Mouse (Mus musculus): Measurements from ENCODE around the gene Hist1h2be.
A peak's percentile ranks its signal among the peaks of the same experiment; 100 is the strongest.
"Not testable (repeated sequence)": the region's sequence is repeated elsewhere in the genome, so short reads cannot be mapped to it uniquely, and the experiment has no call there.

Gene Hist1h2be

DNA sequence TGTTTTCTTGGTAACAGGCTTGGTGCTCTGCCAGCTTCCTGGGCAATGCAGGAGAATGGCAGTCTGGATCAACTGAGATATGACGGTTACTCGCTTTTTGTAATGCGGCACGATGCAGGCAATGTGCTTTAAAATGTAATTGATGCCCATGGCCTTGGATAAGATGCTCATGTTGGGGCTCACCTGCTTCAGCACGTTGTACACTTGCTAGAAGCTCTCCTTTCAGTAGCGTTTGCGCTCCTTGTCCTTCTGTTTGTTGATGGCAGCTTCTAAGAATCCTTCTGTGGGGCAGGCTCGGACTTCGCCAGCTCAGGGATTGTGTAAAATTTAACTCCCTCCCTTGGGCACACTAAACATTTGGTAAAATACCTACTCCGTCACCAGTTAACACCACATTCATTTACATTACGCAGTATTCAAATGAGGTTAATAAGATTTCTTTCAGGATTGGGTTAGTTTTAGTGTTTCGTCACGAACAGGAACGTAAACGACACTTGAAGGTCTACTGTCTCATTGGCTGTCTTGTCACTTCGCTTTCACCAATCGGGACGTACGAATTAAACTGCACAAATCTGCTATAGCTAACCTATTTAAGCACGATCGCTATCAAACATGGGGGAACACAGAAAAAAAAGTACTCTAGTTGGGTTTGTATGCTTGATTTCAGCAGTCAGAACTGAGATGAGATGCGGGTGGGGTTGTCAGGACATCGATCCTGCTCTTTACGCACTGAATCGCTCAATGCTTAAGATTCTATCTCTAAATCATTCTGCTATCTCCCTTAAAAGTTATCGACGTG lies at the start of gene Hist1h2be:
Gene Hist1h2be, minus strand, starts transcription at position 392 of the 799 bp plus-strand sequence.
- peak; percentile 90 for DNase-seq

DNA sequence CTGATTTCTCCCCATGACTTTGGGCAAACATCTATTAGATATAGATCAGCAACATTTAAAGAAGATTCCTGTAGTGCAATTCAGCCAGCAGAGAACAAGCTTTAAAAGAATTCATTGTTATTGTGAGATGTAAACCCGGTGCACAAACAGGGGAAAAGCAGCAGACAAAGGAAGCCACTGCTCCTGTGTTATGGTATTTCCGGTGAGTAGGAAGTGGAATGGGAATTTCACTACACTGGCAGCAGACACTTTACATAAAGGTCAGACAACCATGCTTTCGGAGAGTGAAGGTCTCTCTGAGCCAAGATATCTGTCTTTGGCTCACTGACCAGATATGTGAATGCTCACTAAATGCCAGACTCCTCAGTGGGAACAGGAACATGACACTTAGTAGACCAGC lies 41.6 kb upstream of the Hist1h2be start:
- DNase-seq: no peak

DNA sequence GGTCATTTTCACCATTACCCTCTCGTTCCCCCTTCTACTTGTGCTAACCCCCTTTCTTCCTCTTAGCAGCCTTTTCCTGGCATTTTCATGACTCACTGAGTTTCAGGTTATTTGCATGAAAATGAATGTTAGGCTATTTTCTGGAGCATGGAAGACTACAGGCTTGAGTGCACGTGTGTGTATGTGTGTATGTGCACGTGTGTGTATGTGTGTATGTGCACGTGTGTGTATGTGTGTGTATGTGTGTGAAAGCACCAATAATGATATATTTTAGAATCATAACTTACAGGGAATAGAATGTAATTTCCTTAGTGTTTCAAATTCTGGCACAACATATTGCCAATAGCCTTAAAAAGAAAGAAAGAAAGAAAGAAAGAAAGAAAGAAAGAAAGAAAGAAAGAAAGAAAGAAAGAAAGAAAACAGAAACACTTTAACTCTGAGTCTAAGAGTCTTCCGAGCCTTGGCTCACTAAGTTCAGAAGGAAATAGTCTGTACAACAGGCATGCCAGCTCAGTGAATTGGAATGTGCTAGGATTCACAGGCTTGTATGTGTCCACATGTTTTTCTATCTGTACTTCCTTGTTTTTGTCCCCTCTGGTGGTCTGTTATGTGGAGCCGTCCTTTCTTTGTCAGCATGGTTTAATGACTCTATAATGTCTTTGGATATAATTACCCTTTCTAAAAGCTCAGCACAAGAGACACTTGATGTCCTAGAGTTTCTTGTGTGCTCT lies 38.9 kb upstream of the Hist1h2be start:
- no peak for DNase-seq

DNA sequence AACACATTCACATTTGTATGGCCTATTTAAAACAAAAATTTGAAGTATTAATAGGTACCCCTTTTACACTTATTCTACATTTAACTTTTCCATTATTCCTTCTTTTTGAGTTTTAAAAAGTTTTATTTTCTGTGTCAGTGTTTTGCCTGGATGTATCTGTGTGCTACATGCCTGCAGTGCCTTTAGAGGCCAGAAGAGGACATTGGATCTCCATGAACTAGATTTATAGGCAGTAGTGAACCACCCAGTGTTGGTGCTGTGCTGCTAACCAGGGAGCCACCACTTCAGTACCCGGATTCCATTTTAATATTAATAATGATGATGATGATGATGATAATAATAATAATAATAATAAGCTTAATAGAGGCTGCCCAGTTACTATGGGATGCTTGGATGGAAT lies 9.7 kb upstream of the Hist1h2be start:
- no peak for DNase-seq

DNA sequence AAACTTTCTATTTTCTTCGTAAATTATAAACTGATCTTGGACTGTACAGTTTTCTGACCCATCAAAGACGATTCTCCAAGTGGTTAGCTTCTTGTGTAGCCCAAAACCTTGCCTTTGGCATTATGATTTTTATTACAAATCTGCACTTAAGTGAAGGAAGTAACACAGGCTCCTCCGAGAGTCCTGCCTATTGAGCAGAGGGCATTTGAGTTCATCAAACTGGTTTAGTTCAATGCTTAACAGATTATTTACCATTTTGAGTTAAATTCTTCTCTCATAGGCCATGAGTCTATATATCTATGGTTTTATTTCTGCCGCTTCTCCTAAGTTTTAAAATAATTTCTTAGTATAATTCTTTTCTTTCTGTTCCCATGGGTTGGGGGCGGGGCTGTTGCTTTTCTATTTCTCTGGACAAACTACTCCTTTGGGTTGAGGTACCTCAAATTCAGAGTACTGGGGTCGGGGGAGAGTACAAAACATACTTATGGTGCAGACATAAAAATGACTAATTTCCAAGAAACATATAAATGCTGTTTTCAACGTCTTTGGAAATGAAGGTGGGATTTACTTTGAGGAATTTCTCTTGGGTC lies 2.0 kb upstream of the Hist1h2be start:
- no peak for DNase-seq

DNA sequence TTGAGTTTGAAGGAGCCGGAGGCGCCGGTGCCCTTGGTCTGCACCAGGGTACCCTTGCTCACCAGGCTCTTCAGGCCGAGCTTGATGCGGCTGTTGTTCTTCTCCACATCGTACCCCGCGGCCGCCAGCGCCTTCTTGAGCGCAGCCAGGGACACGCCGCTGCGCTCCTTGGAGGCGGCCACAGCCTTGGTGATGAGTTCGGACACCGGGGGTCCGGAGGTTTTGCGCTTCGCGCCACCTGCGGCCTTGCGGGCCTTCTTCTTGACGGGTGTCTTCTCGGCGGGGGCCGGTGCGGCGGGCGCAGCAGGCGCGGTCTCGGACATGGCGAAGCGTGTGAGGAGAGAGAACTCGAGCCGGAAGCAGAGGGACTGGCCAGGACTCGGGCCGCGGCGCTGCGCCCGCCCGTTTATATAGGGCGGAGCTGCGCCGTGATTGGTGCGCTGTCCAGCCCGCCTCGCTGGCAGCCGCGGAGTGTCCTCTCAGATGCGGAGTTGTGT lies 1.3 kb upstream of the Hist1h2be start, which contains the start of gene Hist1h1e:
Gene Hist1h1e, minus strand, starts transcription at position 384 of the 497 bp plus-strand sequence.
- peak; percentile 89 for DNase-seq

DNA sequence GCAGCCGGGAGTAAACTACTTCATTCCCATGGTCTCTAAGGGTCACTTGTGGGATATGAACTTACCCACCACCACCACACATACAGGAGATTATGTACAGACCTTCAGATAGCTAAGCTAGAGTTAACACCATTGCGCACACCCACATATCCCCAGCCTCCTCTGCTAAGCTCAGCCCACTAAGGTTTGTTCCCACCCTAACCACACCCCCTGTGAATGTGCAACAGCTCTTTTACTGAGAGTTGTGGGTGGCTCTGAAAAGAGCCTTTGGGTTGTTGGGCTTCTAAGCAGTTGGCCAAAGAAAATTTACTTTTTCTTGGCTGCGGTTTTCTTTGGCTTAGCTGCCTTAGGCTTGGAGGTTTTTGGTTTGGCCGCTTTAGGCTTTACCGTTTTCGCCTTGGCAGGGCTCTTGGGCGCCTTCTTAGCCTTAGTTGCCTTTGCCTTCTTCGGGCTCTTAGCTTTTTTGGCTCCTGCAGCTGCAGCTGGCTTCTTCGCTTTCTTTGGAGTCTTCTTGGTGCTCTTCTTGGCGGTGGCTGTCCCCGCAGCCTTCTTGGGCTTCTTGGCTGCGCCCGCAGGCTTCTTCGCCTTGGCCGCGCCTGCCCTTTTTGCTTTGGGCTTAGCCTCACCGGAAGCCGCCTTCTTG lies 729 bp upstream of the Hist1h2be start:
- DNase-seq: peak; percentile 88

DNA sequence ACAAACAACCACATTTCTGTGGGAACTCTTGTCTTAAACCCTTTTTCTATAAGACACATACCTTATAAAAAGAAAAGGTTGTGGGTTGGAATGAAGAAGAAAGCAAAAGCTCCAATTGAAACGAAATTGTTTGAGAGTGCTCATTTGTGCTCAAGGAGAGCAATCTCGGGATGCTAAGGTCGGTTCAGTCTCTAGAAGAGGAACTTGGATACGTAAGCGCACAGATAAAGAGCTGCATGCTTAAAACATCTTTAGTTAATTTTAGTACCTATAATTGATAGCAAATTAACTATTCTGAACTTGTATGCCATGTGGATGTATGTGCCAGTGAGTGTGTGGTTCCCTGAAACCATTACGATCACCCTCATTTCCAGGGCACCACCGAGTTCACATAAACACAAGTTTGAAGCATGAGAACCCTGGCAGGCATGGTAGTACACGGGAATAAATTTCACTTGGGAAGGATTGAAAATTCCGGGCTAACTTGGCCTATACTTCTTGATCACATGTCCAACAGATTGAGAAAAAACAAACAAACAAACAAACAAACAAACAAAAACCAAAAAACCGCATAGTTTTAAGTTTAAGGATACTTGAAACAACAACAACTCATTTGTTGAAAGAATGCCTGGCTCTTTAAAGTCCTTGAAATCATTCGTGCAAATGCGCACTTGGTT lies 730 bp downstream of the Hist1h2be start:
- peak; percentile 10 for DNase-seq

DNA sequence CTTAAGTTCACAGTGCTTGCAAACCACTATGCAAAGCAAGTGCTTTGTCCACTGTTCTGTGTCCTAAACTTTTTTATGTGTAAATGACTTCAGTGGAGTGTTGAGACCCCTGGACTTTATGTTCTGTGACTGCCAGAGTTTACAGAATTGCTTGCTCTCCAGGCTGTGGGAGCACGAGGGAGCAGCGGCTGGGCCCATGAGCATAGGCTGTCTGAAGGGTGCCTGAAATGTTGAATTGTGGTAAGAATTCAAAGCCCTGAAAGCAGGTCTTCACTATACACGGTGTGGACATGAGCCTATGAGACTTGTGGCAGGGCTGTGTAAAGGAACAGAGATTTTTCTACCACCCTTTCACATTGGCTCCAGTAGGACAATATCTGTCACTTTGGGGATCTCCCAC lies 9.3 kb downstream of the Hist1h2be start:
- DNase-seq: no peak

DNA sequence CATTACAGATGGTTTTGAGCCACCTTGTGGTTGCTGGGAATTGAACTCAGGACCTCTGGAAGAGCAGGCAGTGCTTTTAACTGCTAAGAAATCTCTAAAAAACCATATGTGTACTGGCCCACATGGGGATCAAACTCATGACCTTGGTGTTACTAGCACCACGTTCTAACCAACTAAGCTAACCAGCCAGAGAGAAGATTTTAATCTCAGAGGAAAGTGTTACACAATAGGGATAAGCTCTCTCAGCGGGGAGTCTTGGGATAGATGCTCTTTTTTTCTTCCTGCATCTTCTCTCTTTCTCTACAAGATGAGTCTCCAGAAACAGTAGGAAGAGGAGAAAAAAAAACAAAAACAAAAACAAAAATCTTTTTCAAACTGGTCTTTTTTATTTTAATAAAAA lies 10.5 kb downstream of the Hist1h2be start:
- no peak for DNase-seq

DNA sequence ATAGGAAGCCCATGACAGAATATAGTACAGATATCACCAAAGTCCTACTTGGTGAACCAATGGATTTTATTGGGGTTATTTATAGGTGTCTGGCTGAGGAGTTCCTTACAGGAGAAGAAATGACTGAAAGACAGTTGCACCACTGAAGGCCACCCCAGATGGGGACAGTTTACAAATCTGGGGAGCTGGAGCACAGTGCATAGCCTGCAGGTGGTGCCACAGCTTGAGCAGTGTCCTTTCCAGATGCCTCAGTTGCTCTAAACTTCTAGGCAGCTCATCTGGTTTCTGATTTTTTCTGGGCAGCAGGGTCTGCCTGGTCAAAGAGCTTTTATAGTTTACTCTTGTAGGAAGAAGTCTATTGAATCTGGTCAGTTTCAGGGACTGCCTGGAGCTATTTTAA lies 11.1 kb downstream of the Hist1h2be start:
- DNase-seq: no peak

DNA sequence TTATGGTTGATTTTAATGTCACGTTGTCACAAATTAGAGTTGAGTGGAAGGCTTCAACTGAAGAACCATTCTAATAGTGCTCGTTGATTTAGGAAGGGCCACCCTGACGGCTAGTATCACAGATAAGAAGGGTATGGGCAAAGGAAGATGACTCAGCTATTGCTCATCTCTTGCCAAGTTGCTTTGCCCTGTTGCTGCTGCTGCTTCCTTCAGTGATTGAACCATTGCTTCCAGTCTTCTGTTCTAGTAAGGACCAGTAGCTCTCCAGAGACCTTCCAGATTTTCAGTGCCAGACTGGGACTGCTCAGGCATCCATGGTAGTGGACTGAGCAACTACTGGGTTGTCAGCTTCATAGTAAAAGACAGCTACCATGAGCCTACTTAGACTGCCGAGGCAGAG lies 11.7 kb downstream of the Hist1h2be start:
- no peak for DNase-seq

DNA sequence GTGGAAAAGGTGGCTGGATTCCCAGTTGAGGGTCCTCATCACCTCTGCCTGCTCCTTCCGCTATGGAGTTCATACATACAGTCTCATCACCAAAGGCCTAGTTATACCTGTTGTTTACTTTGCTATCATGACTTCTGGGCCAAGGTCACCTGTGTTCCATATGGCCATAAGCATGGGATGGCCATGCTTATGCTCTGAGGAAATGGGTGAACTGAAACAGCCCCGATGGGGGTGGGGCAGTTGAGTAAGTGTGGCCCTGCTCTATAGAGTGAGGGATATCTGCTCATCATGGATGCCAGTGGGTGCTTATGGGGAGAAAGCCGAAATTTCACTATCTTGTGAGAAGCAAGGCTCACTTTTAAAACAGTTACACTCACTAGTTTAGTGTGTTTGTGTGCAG lies 15.9 kb downstream of the Hist1h2be start:
- DNase-seq: no peak

DNA sequence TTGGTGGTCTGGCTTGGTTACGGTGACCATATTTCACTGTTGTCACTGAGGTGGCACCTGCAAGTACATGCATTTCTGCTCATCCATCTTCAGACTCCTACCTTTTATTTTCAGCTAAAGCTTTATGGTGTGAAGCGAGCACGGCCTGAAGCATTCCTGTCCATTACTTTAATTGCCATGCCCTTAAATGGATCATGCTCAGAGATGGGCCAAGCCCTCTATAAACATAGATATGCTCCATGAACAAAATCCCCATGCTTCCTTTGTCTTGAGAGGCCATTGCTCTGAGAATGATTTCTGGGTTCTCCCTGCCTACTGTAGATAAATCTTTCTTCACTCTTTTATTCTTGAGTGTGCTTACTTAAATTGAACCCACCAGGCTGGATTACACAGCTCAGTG lies 16.5 kb downstream of the Hist1h2be start:
- DNase-seq: no peak

DNA sequence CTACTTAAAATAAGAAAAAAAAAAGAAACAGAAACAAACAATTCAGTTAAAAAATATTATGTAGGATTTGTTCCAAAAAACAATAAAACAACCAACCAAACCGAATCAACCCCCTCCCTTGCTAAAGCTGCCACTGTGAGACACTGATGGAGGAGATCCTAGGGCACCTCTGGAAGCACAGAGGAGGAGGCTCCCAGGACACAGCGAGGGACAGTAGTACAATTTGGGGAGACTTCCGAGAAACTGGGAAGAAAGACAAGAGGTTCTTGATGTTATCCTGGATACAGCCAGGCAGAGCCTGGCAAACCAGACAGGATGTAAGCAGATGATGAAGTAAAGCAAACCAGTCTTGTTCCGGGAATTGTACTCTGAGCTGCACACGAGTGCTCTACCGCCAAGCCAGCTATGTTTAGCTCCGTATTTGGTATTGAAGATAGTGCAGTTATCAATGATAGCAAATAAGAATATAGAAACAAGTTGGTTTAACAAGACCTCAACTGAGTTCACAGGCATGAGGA lies 17.7 kb downstream of the Hist1h2be start:
- no peak for DNase-seq

DNA sequence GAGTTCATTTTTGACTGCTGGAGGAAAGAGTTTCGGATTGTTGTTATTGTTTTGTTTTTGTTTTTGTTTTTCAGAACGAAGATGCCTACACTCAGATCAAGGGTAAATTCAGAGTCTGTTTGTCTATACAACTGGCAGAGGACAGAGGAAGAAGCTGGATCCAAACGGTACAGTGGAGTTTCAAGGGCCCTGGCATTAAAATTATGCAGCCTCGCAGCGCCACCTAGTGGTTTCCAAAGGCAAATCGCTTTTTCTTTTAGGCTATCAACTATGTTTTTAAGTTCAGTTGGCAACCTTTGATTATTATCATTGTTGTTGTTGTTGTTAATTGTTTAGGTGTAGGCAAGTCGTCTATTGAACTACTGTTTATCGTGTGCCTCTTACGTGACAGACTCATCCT lies 23.0 kb downstream of the Hist1h2be start:
- DNase-seq: no peak

DNA sequence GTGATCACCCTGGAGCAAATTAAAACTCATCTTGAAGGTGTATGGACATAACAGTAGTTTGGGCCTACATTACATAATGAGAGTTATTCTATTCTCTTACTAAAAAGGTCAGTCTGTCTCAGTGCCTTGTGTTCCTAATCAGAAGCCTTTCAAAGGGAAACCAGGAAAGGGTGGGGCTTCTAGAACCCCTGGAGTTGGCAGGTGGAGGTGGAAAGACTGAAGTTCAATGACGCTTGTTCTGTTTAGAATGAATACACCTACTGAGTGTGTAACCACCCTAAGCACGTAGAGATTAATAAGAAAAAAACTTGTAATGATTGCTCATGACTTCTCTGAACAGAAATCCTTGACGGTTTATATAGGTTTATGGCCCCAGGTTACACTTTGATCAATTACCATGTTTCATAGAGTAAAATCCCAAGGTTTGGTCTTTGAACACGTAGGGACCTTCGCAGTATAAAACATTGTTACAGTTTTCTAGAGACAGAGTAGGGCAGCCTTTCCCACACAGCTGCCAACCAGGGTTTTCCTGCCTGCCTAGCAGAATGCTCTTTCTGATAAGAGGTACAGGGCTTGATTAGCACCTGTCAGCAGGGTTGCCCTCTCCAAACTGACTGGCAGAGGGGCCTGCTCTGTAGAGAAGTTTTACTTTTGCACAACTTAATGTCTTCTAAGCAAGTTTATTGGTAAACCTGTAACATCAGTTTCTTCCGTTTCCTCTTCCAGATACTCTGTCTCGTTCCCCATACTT lies 25.1 kb downstream of the Hist1h2be start:
- DNase-seq: no peak

DNA sequence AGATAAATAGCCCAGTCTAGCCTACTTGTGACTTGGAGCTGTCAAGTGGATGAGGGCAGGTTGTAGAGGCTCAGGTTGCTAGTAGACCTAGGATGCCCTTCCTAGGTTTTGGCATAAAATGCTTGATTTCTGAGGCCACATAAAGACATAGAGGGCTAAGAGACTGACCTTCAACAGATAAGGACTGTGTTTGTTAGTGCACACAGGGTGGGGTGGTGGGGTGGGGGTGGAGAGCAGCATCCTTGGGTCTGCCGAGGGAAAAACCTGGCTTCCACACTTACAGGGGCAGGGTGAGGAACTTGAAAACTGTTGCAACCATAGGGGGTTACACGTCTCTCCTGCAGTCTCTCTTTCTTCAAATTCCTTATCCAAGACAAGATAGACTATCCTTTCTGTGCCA lies 25.7 kb downstream of the Hist1h2be start:
- DNase-seq: no peak

DNA sequence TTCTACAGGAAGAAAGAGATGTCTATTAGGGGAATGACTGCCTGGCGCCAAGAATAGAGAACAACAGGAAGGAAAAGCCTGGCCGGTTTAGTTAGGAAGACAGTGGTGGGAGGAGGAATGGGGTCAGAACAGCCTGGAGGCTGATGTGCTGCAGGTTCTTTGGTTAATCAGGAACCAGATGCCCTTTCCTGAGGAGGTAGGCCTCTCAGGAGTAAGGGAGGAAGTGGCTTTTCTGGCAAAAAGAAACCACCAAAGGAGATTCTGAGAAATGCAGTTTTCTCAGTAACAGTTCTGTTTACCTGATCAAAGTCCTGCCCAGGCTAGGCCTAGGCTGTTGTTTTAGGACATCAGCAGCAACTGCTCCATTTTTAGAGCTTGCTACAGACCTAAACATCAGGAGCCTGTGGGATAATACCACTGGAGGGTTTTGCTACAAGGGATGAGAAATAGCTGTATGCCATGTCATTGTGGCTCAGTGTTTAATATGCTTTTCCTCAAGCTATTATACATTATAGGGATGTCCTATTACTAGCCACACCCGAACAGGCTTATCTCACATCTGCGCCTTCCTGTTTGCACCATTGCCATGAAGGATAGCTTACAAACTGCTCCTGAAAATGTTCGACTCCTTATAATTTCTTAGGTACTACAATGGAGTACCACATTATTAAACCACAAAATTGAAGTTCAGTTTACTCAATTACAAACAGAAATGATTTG lies 27.7 kb downstream of the Hist1h2be start:
- DNase-seq: no peak

DNA sequence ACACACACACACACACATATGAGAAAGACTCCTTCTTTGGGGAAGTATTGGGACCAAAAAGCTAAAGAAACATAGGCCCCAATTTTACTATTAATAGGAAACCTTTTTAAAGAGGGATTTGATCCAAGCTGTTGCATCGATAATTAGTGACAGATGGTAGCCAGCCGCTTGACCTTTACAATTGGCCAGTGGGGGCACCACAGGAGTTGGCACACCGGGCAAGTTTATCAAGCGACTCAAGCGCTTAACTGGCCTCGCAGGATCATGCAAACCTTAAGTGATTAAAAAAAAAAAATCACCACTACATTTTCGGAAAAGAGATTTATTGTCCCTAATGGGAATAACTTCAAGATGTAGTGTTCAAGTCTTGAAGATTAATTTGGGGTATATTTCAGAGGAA lies 28.3 kb downstream of the Hist1h2be start:
- no peak for DNase-seq

DNA sequence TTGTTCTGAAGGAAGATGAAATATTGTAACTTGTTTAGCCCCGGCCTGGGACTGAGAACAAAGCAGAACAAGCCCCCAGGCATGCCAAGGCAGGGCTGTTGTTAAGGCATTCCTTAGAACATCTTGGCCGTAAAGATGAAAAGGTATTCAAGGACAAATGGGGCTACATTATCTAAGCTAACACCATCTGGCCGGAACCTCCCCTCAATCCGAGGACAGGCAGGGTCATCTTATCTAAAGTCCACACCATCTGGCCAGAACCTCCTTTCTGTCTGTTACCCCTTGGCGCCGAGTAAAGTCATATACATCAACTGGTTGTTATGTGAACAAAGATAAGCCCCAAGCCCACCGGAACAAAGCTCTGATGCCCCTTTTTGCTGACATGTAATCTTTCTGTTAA lies 29.0 kb downstream of the Hist1h2be start:
- DNase-seq: not testable (repeated sequence)
